Mouse (Mus musculus) heart, postnatal 10 days (tissue): Measurements from ENCODE around the gene Prkag1. TPM values are rescaled to one million over a fixed set of nuclear protein-coding genes. Genes with fewer than 3 reads are reported as not detected.

Experiments used
- DNase-seq, 2 experiments: peaks; one replicate each; pipeline ENCODE4 v3.0.0; 2021
- intact Hi-C: fragments of 180-260 bp; cut with DNase I; formaldehyde crosslinking; loops from one replicate; pipeline ENCODE4 v1.15.1; 2025
- total RNA-seq, 2 experiments: library from RNA; stranded (reverse); gene quantifications; 2 replicates each; pipeline ENCODE4 v1.2.3; 2021

Prkag1 gene
- total RNA-seq, 2 experiments from 2014 or later: 93.7 to 94.3 TPM

DNA sequence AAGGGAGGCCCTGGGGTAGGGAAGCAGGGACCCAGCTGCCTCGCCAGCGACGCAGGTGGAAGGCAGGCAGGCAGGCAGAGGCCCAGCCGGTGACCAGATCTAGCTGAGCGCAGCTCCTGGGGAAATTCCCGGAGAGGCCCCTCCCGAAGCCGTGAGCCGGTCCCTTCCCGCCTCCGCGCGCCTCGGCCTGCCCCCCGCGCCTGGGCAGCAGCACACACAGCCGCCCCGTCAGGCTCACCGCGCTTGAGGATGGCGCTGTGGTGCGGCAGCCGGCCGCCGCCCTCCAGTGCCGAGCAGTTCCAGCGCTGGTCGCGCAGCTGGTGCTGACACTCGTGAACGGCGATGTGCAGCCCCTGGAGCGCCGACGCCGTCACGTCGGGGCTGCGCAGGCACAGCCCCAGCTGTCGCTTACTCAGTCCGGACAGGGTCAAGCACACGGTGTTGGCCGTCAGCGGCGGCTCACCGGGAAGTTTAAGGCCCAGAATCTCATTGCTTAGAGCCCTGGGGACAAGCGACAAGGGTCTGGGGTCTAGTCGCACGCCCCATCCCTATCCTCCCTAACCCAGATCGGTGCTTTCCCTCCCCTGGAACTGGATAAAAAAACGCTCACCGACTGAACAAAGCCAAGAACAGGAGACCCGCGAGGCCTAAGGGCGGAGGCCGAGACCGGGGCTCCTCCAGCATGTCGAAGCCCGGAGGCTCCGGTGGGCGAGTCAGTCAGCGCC, 54.9 kb downstream of the Prkag1 start:
- no peak for DNase-seq
- intact Hi-C loops: no loop called here

GRCm38 (mm10) chr15:98775533-98775932, 55.8 kb downstream of the Prkag1 start:
- intact Hi-C loops: no loop called here
- DNase-seq: no peak

- intact Hi-C loops: no loop called here
- DNase-seq: no peak
Measured at GRCm38 (mm10) chr15:98774096-98774495, 57.2 kb downstream of the Prkag1 start.

DNA sequence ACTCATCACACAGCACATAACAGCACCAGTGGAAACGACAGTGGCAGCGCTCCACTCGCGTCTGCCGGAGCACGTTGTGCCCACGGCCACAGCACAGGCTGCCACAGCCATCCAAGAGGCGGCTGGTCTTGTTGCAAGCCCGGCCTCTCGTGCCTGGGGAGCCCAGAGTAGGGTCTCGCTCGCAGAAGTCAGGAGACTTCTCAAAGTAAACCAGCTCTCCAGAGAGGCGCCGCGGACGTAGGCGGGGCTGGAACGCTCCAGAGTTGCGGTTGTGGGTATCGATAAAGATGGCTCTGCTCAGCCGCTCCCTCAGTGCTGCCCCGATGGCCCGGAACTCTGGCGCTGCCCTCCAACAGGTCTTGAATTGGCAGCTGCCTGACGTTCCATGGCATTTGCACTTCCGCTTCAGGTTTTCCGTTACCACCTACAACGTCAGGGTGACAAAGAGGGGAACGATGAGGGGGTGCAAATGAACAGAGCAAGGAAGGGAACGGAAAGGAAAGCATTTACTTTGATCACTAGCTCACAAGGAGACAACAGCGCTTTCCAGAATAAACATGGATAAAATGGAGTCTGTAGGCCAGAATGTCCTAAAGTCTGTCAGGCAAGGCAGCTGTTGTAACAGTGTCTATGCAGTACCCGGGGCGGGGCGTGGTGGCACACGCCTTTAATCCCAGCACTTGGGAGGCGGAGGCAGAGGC, 58.7 kb downstream of the Prkag1 start:
- DNase-seq: no peak
- intact Hi-C loops: no loop called here

DNA sequence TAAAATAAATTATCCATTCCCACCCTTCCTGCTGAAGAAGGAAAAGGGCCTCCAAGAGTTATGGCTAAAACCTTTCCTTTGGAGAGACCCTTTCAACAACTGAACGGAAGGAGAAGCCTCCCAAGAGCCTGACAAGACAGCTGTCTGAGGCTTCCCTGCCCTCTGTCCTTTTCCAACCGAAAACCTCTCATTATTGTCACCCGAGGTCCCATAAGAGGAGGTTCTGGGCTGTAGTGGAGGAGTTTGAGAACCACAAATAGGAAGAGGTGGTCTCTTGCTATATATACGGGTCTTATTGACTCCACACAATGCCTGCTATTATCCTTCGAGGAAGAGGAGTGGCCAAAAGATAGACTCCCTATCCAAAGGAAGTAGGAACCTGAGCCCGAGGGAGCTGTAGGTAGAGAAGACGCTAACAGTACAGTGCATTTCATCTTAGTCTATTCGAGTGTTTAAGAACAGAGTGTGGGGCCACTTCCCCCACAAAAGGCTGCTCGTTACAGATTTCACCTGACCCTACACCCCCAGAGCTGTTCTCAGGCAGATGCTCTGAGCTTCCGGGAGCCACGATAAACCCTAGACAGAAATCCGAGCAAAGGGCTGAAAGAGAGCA, 59.4 kb downstream of the Prkag1 start:
- no peak for DNase-seq
- intact Hi-C loops: no loop called here

DNA sequence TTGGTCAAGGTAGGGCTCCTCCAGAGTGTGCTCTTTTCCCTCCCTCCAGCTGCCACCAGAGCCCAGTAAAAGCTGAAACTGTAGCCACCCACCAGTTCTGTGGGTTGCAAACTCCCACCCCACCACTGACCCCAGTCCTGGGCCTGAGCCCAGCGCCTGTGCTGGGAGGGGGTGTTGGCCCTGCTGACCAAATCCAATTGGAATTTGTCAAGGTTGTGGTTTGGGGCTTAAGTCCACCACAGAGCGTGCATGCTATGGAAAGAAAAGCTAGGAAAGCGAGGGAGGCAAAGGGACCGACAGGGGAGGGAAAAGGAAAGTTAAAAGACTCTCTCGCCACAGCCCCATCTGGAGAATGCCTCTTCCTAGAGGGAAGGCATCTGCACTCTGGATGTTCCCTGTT, 63.1 kb downstream of the Prkag1 start:
- DNase-seq: no peak
- intact Hi-C loops: no loop called here

GRCm38 (mm10) chr15:98765929-98766328, 65.4 kb downstream of the Prkag1 start:
- DNase-seq: no peak
- intact Hi-C loops: no loop called here

Other genes starting within 250 kb of the Prkag1 start
- 100 to 1,000 TPM; 187 to 200 TPM for gene Adcy6, start 221.4 kb downstream of the Prkag1 start, total RNA-seq
- 10 to 100 TPM; 13.6 to 14.0 TPM for gene Cacnb3, start 200.7 kb downstream of the Prkag1 start, total RNA-seq
- gene Ddx23, start 168.6 kb downstream of the Prkag1 start, total RNA-seq: 10 to 100 TPM; 55.2 to 57.2 TPM
- 1 to 10 TPM in 1 of 2 experiments, under 1 TPM in 1; 0.84 to 1.9 TPM for gene Rnd1, start 154.1 kb downstream of the Prkag1 start, total RNA-seq
- under 1 TPM; 0.12 to 0.41 TPM for gene Ccdc65, start 123.3 kb downstream of the Prkag1 start, total RNA-seq
- 10 to 100 TPM in 1 of 2 experiments, 1 to 10 TPM in 1; 8.1 to 10.2 TPM for gene Fkbp11, start 103.3 kb downstream of the Prkag1 start, total RNA-seq
- 10 to 100 TPM; 36.3 to 40.1 TPM for gene Arf3, start 68.3 kb downstream of the Prkag1 start, total RNA-seq
- under 1 TPM; 0.43 to 0.67 TPM for gene Wnt10b, start 53.4 kb downstream of the Prkag1 start, total RNA-seq
- not detected for gene Wnt1, start 41.7 kb downstream of the Prkag1 start, total RNA-seq
- under 1 TPM; 0.10 to 0.32 TPM for gene Ddn, start 22.0 kb downstream of the Prkag1 start, total RNA-seq
- gene Kmt2d, start 39.7 kb upstream of the Prkag1 start, total RNA-seq: 10 to 100 TPM; 63.0 to 72.1 TPM
- 1 to 10 TPM; 1.6 to 2.8 TPM for gene Rhebl1, start 63.0 kb upstream of the Prkag1 start, total RNA-seq
- gene Dhh, start 67.0 kb upstream of the Prkag1 start, total RNA-seq: 1 to 10 TPM; 2.8 to 3.8 TPM
- 10 to 100 TPM; 15.4 to 16.1 TPM for gene Lmbr1l, start 86.7 kb upstream of the Prkag1 start, total RNA-seq
- 100 to 1,000 TPM; 373 to 402 TPM for gene Tuba1b, start 103.0 kb upstream of the Prkag1 start, total RNA-seq
- not detected for gene Gm49450, start 122.0 kb upstream of the Prkag1 start, total RNA-seq
- 100 to 1,000 TPM; 263 to 273 TPM for gene Tuba1a, start 122.2 kb upstream of the Prkag1 start, total RNA-seq
- 10 to 100 TPM; 80.7 to 99.8 TPM for gene Tuba1c, start 198.4 kb upstream of the Prkag1 start, total RNA-seq
- under 1 TPM; 0.27 to 0.53 TPM for gene Prph, start 223.7 kb upstream of the Prkag1 start, total RNA-seq
- gene Troap, start 243.1 kb upstream of the Prkag1 start, total RNA-seq: 1 to 10 TPM; 6.5 to 6.7 TPM